Mouse (Mus musculus) B cell, adult (primary cell): ENCODE results near the gene Chrdl2. TPM values are rescaled to one million over a fixed set of nuclear protein-coding genes. Genes with fewer than 3 reads are reported as not detected.

Experiments used
- total RNA-seq: library from RNA; stranded (reverse); gene quantifications from 4 replicates; pipeline ENCODE4 v1.2.4, GENCODE M21; 2023; ENCODE audit not compliant: inconsistent age

Chrdl2 gene
- not detected in 4 replicates for total RNA-seq

GRCm38 (mm10) chr7:100005790-100006189 lies at the start of gene Chrdl2:
TSS of gene Chrdl2 (plus strand) at chr7:100006172.

DNA sequence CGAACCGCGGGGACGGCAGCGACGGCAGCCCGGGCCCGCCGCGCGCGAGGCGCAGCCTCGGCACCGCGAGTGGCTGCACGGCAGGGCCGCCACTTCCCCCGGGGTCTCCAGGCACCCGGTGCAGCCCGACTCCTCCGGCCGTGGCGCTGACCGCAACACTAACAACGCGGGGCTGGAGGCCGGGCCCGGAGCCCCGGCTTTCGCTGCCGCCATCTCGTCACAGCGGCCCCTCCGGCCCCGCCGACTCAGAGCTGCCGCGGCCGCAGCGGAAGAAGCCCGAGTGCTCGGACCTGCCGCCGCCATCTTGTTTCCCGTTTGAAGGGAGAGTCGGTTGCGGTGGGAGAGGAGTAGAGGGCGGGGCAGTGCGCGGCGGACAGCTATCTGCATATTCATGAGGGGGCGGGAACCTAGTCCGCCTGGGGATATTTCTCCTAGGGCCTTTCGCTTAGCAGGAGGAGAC lies 25.8 kb upstream of the Chrdl2 start, which contains the start of gene Rnf169:
Rnf169 (minus strand) TSS at position 317 of the 460 bp plus-strand sequence.

Other genes starting within 250 kb of the Chrdl2 start
- not detected in 4 replicates for gene Olfr521, start 242.7 kb upstream of the Chrdl2 start, total RNA-seq
- 2.0 to 2.8 TPM (median 2.4 TPM) in 4 replicates for gene Neu3, start 177.8 kb upstream of the Chrdl2 start, total RNA-seq
- 0.18 TPM in 1 of 4 replicates, not detected in the others for gene Xrra1, start 147.1 kb upstream of the Chrdl2 start, total RNA-seq
- 90.1 to 104 TPM (median 95.0 TPM) in 4 replicates for gene Spcs2, start 142.7 kb upstream of the Chrdl2 start, total RNA-seq
- 26.5 to 32.0 TPM (median 28.6 TPM) in 4 replicates for gene Rnf169, start 25.7 kb upstream of the Chrdl2 start, total RNA-seq
- gene Pold3, start 115.4 kb downstream of the Chrdl2 start, total RNA-seq = 61.8 to 67.8 TPM (median 66.2 TPM) in 4 replicates
- 0.51 to 1.7 TPM (median 0.95 TPM) in 4 replicates for gene Lipt2, start 153.1 kb downstream of the Chrdl2 start, total RNA-seq
- not detected in 4 replicates for gene Kcne3, start 170.3 kb downstream of the Chrdl2 start, total RNA-seq
- gene Pgm2l1, start 221.2 kb downstream of the Chrdl2 start, total RNA-seq = 16.4 to 19.8 TPM (median 17.5 TPM) in 4 replicates